Mouse (Mus musculus): ENCODE measurements around the gene Pttg1ip. TPM values are rescaled to one million over a fixed set of nuclear protein-coding genes. Genes with fewer than 3 reads are reported as not detected.
A peak's percentile ranks its signal among the peaks of the same experiment; 100 is the strongest.

Pttg1ip gene
- polyA plus RNA-seq, 1 experiment = 321 TPM

DNA sequence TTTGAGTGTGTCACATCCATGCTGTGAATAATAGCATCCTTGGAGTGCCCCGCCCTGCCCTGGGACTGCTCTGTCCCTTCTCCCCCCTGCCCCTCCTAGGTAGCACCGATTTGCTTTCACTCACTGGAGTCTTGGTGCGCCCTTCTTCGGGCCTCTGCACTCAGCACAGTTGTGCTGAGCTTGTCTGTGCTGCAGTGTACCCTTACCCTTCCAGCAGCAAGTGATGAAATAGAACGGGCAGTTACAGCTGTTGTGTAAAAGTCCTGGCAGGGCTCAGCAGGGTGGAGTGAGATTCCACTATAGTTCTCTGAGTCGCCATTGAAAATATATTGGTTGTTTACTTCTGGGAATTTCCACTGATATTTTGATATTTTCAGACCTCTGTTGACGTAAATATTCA, 44.5 kb downstream of the Pttg1ip start:
- no peaks in the 10 kb centered on the region for H3K27me3 ChIP-seq (replicated peaks; ENCODE audit: control insufficient read depth, insufficient read depth, low read length)
- peaks cover 34% of the 10 kb centered on the region for H3K4me1 ChIP-seq (ENCODE audit: control insufficient read depth, insufficient read depth, low read length)
- no peaks in the 10 kb centered on the region for H3K36me3 ChIP-seq (ENCODE audit: control insufficient read depth, insufficient read depth, low read length)
- no peak overlapping the region for H3K4me3 ChIP-seq (ENCODE audit: insufficient read depth, low read depth, low read length)
- WGBS = 59% methylated on average over 7 of the region's 7 CpGs
- TF ChIP-seq POLR2A (IDR thresholded peaks at IDR 0.05; ENCODE audit: low read depth, low read length) (no peak), CTCF (conservative IDR thresholded peaks at IDR 0.05; ENCODE audit: insufficient read depth, insufficient read length, low read depth, low read length) (no peak)
- no peak overlapping the region for H3K27ac ChIP-seq (ENCODE audit: insufficient read depth, low read depth, low read length)
- DNase-seq = no peak

DNA sequence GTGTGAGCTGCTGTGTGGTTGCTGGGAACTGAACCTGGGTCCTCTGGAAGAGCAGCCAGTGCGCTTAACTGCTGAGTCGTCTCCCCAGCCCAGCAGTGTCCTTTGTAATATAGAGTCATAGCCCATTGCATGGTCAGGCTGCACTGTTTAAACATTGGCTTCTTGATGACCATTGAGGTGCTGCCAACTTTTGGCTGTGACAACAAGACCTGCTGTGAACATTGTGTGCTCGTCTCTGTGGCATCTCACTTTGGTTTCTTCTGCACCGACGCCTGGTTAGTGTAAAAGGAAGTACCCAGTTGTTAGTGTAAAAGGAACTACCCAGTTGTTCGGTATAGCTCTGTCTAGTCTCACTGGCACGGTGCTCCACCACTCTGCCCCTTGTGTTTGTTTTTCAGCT, 45.1 kb downstream of the Pttg1ip start:
- WGBS = 21% methylated on average over 7 of the region's 7 CpGs
- H3K36me3 ChIP-seq (ENCODE audit: control insufficient read depth, insufficient read depth, low read length) = no peaks in the 10 kb centered on the region
- TF ChIP-seq POLR2A (IDR thresholded peaks at IDR 0.05; ENCODE audit: low read depth, low read length) (no peak), CTCF (conservative IDR thresholded peaks at IDR 0.05; ENCODE audit: insufficient read depth, insufficient read length, low read depth, low read length) (no peak)
- DNase-seq = peak; percentile 33
- no peaks in the 10 kb centered on the region for H3K27me3 ChIP-seq (replicated peaks; ENCODE audit: control insufficient read depth, insufficient read depth, low read length)
- H3K4me3 ChIP-seq (ENCODE audit: insufficient read depth, low read depth, low read length) = no peak overlapping the region
- H3K4me1 ChIP-seq (ENCODE audit: control insufficient read depth, insufficient read depth, low read length) = peaks cover 31% of the 10 kb centered on the region
- 0 out of 2 replicates have a peak overlapping the region, but pooled peaks have one; percentile 32 for H3K27ac ChIP-seq (ENCODE audit: insufficient read depth, low read depth, low read length)

DNA sequence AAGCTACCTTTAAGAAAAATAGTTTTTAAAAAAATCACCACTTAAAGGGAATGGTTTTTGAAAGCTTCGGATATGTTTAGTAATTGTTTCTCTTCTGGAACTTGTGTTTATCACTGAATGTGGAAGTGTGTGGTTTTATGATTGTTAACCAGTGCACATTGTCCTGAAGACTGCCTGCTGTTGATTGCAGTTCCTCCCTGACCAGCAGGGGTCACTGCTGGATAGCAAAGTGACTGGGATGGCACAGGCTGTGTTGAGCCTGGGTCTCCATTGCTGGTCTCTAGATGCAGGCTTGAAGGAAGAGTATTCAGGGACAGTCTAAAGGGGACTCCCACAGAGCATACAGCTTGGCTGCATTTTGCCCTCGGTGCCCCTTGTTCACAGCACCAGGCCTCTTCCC, 46.0 kb downstream of the Pttg1ip start:
- H3K27ac ChIP-seq (ENCODE audit: insufficient read depth, low read depth, low read length) = no peak overlapping the region
- H3K4me3 ChIP-seq (ENCODE audit: insufficient read depth, low read depth, low read length) = no peak overlapping the region
- peak; percentile 86 for DNase-seq
- H3K27me3 ChIP-seq (replicated peaks; ENCODE audit: control insufficient read depth, insufficient read depth, low read length) = no peaks in the 10 kb centered on the region
- WGBS = 39% methylated on average over 2 of the region's 2 CpGs
- TF ChIP-seq POLR2A (IDR thresholded peaks at IDR 0.05; ENCODE audit: low read depth, low read length) = no peak
- peak; percentile 99 for TF ChIP-seq CTCF (conservative IDR thresholded peaks at IDR 0.05; ENCODE audit: insufficient read depth, insufficient read length, low read depth, low read length)
- H3K4me1 ChIP-seq (ENCODE audit: control insufficient read depth, insufficient read depth, low read length) = peaks cover 29% of the 10 kb centered on the region
- H3K36me3 ChIP-seq (ENCODE audit: control insufficient read depth, insufficient read depth, low read length) = no peaks in the 10 kb centered on the region

DNA sequence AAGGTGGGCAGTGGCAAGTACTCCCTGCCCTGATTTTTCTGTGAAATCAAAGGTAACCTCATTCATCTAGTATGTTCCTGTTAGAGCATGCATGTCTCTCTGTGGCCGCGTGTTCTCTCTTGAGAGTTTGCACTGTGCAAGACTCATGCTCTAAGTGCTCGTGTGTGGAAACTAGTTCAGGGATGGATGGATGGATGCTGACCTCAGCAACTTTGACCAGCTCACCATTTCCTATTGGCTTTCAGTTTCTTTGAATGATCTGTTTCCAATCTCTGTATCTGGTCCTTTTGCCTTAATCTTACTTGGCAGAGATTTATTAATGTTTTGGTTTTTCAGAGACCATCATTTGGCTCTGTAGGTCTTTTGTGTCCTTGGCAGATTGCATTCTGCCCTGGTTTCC, 47.6 kb downstream of the Pttg1ip start:
- no peak for TF ChIP-seq CTCF (conservative IDR thresholded peaks at IDR 0.05; ENCODE audit: insufficient read depth, insufficient read length, low read depth, low read length)
- no peak for TF ChIP-seq POLR2A (IDR thresholded peaks at IDR 0.05; ENCODE audit: low read depth, low read length)
- DNase-seq = no peak
- Histone ChIP-seq H3K36me3 (ENCODE audit: control insufficient read depth, insufficient read depth, low read length) (no peaks in the 10 kb centered on the region), H3K27ac (ENCODE audit: insufficient read depth, low read depth, low read length) (no peak overlapping the region), H3K4me3 (ENCODE audit: insufficient read depth, low read depth, low read length) (no peak overlapping the region), H3K4me1 (ENCODE audit: control insufficient read depth, insufficient read depth, low read length) (peaks cover 25% of the 10 kb centered on the region), H3K27me3 (replicated peaks; ENCODE audit: control insufficient read depth, insufficient read depth, low read length) (no peaks in the 10 kb centered on the region)
- 62% methylated on average over 3 of the region's 3 CpGs for WGBS

DNA sequence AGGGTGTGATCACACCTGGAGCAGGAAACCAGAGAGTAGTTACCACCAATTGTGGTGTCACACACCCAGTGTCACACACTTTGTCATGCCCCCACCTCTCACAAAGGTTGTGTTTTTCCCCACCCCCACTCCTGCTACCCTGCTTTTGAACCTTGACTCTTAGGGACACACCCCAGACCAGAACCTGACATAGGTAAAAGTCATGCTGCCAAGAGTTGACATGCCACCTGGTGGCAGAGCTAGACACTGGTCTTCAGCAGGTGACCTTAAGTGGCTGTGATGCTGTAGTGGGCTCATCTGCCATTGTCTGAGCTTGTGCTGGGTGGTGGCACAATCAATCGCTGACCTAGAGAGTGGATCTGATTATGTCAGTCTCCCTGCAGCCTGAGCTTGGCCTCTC, 48.5 kb downstream of the Pttg1ip start:
- 60% methylated on average over 1 of the region's 1 CpGs for WGBS
- H3K27ac ChIP-seq (ENCODE audit: insufficient read depth, low read depth, low read length) = no peak overlapping the region
- H3K4me1 ChIP-seq (ENCODE audit: control insufficient read depth, insufficient read depth, low read length) = peaks cover 23% of the 10 kb centered on the region
- DNase-seq = peak; percentile 33
- no peaks in the 10 kb centered on the region for H3K36me3 ChIP-seq (ENCODE audit: control insufficient read depth, insufficient read depth, low read length)
- no peaks in the 10 kb centered on the region for H3K27me3 ChIP-seq (replicated peaks; ENCODE audit: control insufficient read depth, insufficient read depth, low read length)
- TF ChIP-seq POLR2A (IDR thresholded peaks at IDR 0.05; ENCODE audit: low read depth, low read length) = no peak
- TF ChIP-seq CTCF (conservative IDR thresholded peaks at IDR 0.05; ENCODE audit: insufficient read depth, insufficient read length, low read depth, low read length) = peak; percentile 49
- no peak overlapping the region for H3K4me3 ChIP-seq (ENCODE audit: insufficient read depth, low read depth, low read length)

DNA sequence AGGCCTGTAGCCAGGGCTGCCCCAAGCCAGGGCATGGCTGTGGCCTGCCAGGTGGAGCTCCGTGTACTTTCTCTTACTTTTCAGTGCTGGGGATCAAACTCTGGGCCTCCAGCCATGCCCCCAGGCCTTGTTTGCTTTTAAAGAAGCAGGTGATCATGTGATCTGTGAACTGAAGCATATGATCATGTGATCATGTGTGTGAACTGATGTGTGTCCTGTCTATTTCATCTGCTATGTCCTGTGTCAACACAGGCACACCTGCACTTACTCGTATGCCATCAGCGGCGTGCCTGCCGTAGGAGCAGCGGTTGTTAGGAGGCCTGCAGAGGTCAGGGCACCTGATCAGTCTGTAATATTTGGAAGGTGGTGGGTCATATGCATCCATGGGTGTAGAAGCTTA, 52.5 kb downstream of the Pttg1ip start:
- TF ChIP-seq POLR2A (IDR thresholded peaks at IDR 0.05; ENCODE audit: low read depth, low read length) = no peak
- TF ChIP-seq CTCF (conservative IDR thresholded peaks at IDR 0.05; ENCODE audit: insufficient read depth, insufficient read length, low read depth, low read length) = no peak
- Histone ChIP-seq H3K27me3 (replicated peaks; ENCODE audit: control insufficient read depth, insufficient read depth, low read length) (no peaks in the 10 kb centered on the region), H3K4me1 (ENCODE audit: control insufficient read depth, insufficient read depth, low read length) (peaks cover 13% of the 10 kb centered on the region), H3K36me3 (ENCODE audit: control insufficient read depth, insufficient read depth, low read length) (no peaks in the 10 kb centered on the region), H3K27ac (ENCODE audit: insufficient read depth, low read depth, low read length) (no peak overlapping the region), H3K4me3 (ENCODE audit: insufficient read depth, low read depth, low read length) (no peak overlapping the region)
- DNase-seq = peak; percentile 43
- 66% methylated on average over 6 of the region's 6 CpGs for WGBS

GRCm38 (mm10) chr10:77634452-77635231, 53.1 kb downstream of the Pttg1ip start:
- peak; percentile 52 for DNase-seq
- H3K4me3 ChIP-seq (ENCODE audit: insufficient read depth, low read depth, low read length) = no peak overlapping the region
- WGBS = 48% methylated on average over 13 of the region's 13 CpGs
- H3K4me1 ChIP-seq (ENCODE audit: control insufficient read depth, insufficient read depth, low read length) = peaks cover 13% of the 10 kb centered on the region
- H3K27ac ChIP-seq (ENCODE audit: insufficient read depth, low read depth, low read length) = peak overlapping the region; percentile 53
- H3K27me3 ChIP-seq (replicated peaks; ENCODE audit: control insufficient read depth, insufficient read depth, low read length) = no peaks in the 10 kb centered on the region
- TF ChIP-seq POLR2A (IDR thresholded peaks at IDR 0.05; ENCODE audit: low read depth, low read length) (no peak), CTCF (conservative IDR thresholded peaks at IDR 0.05; ENCODE audit: insufficient read depth, insufficient read length, low read depth, low read length) (no peak)
- H3K36me3 ChIP-seq (ENCODE audit: control insufficient read depth, insufficient read depth, low read length) = no peaks in the 10 kb centered on the region

Data from kidney, adult 2 months (tissue).